Mouse (Mus musculus) MEL (cell line): ENCODE measurements around the gene Hexim1. TPM values are rescaled to one million over a fixed set of nuclear protein-coding genes. Genes with fewer than 3 reads are reported as not detected.

Experiments
- DNase-seq: peaks from one replicate; pipeline ENCODE4 v3.0.0; 2011; ENCODE audit warnings: low read depth, low spot score
- H3K27ac ChIP-seq: 2 replicates; pipeline ENCODE4 v1.5.1; 2012; ENCODE audit warnings: low read depth, mild to moderate bottlenecking, control low read depth, low read length, moderate library complexity; ENCODE audit not compliant: control insufficient read depth
- H3K27me3 ChIP-seq, 2 experiments: fragments of 150-350 bp in 1 of 2; sonication (generic) in 1 of 2; 2 replicates each; pipeline ENCODE4 v1.6.1; 2012; ENCODE audit warnings: low read length in 2 of 2, mild to moderate bottlenecking in 2 of 2, improper control_type of control experiment in 1 of 2, moderate library complexity in 1 of 2; ENCODE audit not compliant: insufficient read depth in 2 of 2, control insufficient read depth in 1 of 2
- H3K36me3 ChIP-seq, 2 experiments: 2 replicates each; pipeline ENCODE4 v1.6.1; 2012 to 2014; ENCODE audit warnings: low read length in 2 of 2, improper control_type of control experiment in 1 of 2, inconsistent platforms in 1 of 2, mild to moderate bottlenecking in 1 of 2; ENCODE audit not compliant: insufficient read depth in 2 of 2, control insufficient read depth in 1 of 2
- H3K4me1 ChIP-seq, 2 experiments: fragments of 150-350 bp in 1 of 2; sonication (generic) in 1 of 2; 2 replicates each; pipeline ENCODE4 v1.6.1; 2012; ENCODE audit warnings: low read length in 2 of 2, improper control_type of control experiment in 1 of 2, mild to moderate bottlenecking in 1 of 2; ENCODE audit not compliant: insufficient read depth in 2 of 2, control insufficient read depth in 1 of 2
- H3K4me3 ChIP-seq, 2 experiments: fragments of 150-350 bp in 1 of 2; sonication (generic) in 1 of 2; 2 replicates each; pipeline ENCODE4 v1.5.1; 2012; ENCODE audit warnings: low read depth in 2 of 2, low read length in 2 of 2, mild to moderate bottlenecking in 2 of 2, moderate library complexity in 2 of 2, control low read depth in 1 of 2, improper control_type of control experiment in 1 of 2; ENCODE audit not compliant: control insufficient read depth in 1 of 2, insufficient read depth in 1 of 2
- H3K79me2 ChIP-seq: 2 replicates; pipeline ENCODE4 v1.6.1; 2012; ENCODE audit warnings: mild to moderate bottlenecking, low read length, moderate library complexity; ENCODE audit not compliant: control insufficient read depth, poor library complexity, insufficient read depth
- H3K9ac ChIP-seq: 2 replicates; pipeline ENCODE4 v1.6.1; 2012; ENCODE audit warnings: low read depth, mild to moderate bottlenecking, control low read depth, low read length, moderate library complexity; ENCODE audit not compliant: control insufficient read depth, poor library complexity, severe bottlenecking
- H3K9me3 ChIP-seq: fragments of 150-350 bp; sonication (generic); replicated peaks from 2 replicates; pipeline ENCODE4 v1.6.1; 2012; ENCODE audit warnings: mild to moderate bottlenecking, low read length, improper control_type of control experiment, moderate library complexity; ENCODE audit not compliant: insufficient read depth
- BHLHE40 ChIP-seq: IDR thresholded peaks from 2 replicates; pipeline ENCODE4 v1.6.1; 2012; ENCODE audit warnings: low read depth, mild to moderate bottlenecking, inconsistent platforms, low read length, improper control_type of control experiment, borderline replicate concordance
- CHD2 ChIP-seq: IDR thresholded peaks from 2 replicates; pipeline ENCODE4 v1.6.1; 2011; ENCODE audit warnings: low read length, improper control_type of control experiment
- CTCF ChIP-seq, 3 experiments: IDR thresholded peaks in 2 of 3; conservative IDR thresholded peaks in 1 of 3; 2 replicates each; pipeline ENCODE4 v1.5.1; 2011 to 2012; ENCODE audit warnings: low read length in 3 of 3, low read depth in 2 of 3, mild to moderate bottlenecking in 2 of 3, improper control_type of control experiment in 1 of 3, inconsistent platforms in 1 of 3, mixed read lengths in 1 of 3, moderate library complexity in 1 of 3; ENCODE audit not compliant: control insufficient read depth in 1 of 3, insufficient read depth in 1 of 3, poor library complexity in 1 of 3, severe bottlenecking in 1 of 3
- E2F4 ChIP-seq: IDR thresholded peaks from 2 replicates; pipeline ENCODE4 v1.6.1; 2011; ENCODE audit warnings: low read depth, low read length, improper control_type of control experiment, borderline replicate concordance
- ELF1 ChIP-seq: IDR thresholded peaks from 2 replicates; pipeline ENCODE4 v1.6.1; 2014; ENCODE audit warnings: low read depth, mild to moderate bottlenecking, inconsistent platforms, low read length, improper control_type of control experiment, moderate library complexity
- EP300 ChIP-seq, 2 experiments: IDR thresholded peaks; 2 replicates each; pipeline ENCODE4 v1.6.1; 2011; ENCODE audit warnings: improper control_type of control experiment in 2 of 2, low read length in 2 of 2, low read depth in 1 of 2, mild to moderate bottlenecking in 1 of 2
- ETS1 ChIP-seq: IDR thresholded peaks from 2 replicates; pipeline ENCODE4 v1.6.1; 2012; ENCODE audit warnings: low read depth, mild to moderate bottlenecking, inconsistent platforms, low read length, improper control_type of control experiment, moderate library complexity
- GABPA ChIP-seq: IDR thresholded peaks from 2 replicates; pipeline ENCODE4 v1.6.1; 2012; ENCODE audit warnings: low read depth, mild to moderate bottlenecking, inconsistent platforms, low read length, improper control_type of control experiment, moderate library complexity
- JUND ChIP-seq: IDR thresholded peaks from 2 replicates; pipeline ENCODE4 v1.6.1; 2011; ENCODE audit warnings: low read depth, mild to moderate bottlenecking, improper control_type of control experiment, low read length
- KAT2A ChIP-seq: conservative IDR thresholded peaks from 2 replicates; pipeline ENCODE4 v1.6.1; 2012; ENCODE audit warnings: low read depth, low read length, improper control_type of control experiment, inconsistent platforms
- MAFK ChIP-seq: IDR thresholded peaks from 2 replicates; pipeline ENCODE4 v1.6.1; 2011; ENCODE audit warnings: low read depth, mild to moderate bottlenecking, low read length, improper control_type of control experiment, borderline replicate concordance
- MAZ ChIP-seq: IDR thresholded peaks from 2 replicates; pipeline ENCODE4 v1.6.1; 2012; ENCODE audit warnings: low read depth, mild to moderate bottlenecking, inconsistent platforms, low read length, improper control_type of control experiment
- MXI1 ChIP-seq: IDR thresholded peaks from 2 replicates; pipeline ENCODE4 v1.6.1; 2011; ENCODE audit warnings: mild to moderate bottlenecking, low read depth, low read length, improper control_type of control experiment
- MYC ChIP-seq: IDR thresholded peaks from 2 replicates; pipeline ENCODE4 v1.6.1; 2011; ENCODE audit warnings: low read depth, mild to moderate bottlenecking, low read length, improper control_type of control experiment, moderate library complexity
- NELFE ChIP-seq: IDR thresholded peaks from 2 replicates; pipeline ENCODE4 v1.6.1; 2011; ENCODE audit warnings: low read depth, low read length, improper control_type of control experiment
- RCOR1 ChIP-seq: IDR thresholded peaks from 2 replicates; pipeline ENCODE4 v1.6.1; 2012; ENCODE audit warnings: low read depth, mild to moderate bottlenecking, inconsistent platforms, low read length, improper control_type of control experiment
- TCF12 ChIP-seq: IDR thresholded peaks from 2 replicates; pipeline ENCODE4 v1.6.1; 2014; ENCODE audit warnings: low read depth, mild to moderate bottlenecking, inconsistent platforms, low read length, improper control_type of control experiment, moderate library complexity
- UBTF ChIP-seq: IDR thresholded peaks from 2 replicates; pipeline ENCODE4 v1.6.1; 2012; ENCODE audit warnings: low read depth, mild to moderate bottlenecking, inconsistent platforms, low read length, improper control_type of control experiment, moderate library complexity, borderline replicate concordance; ENCODE audit not compliant: insufficient read depth
- ZC3H11A ChIP-seq: IDR thresholded peaks from 2 replicates; pipeline ENCODE4 v1.6.1; 2012; ENCODE audit warnings: low read depth, mild to moderate bottlenecking, inconsistent platforms, low read length, improper control_type of control experiment
- ZMIZ1 ChIP-seq: IDR thresholded peaks from 2 replicates; pipeline ENCODE4 v1.6.1; 2012; ENCODE audit warnings: low read depth, mild to moderate bottlenecking, inconsistent platforms, low read length, improper control_type of control experiment, moderate library complexity
- ZNF384 ChIP-seq: IDR thresholded peaks from 2 replicates; pipeline ENCODE4 v1.6.1; 2012; ENCODE audit warnings: low read depth, mild to moderate bottlenecking, inconsistent platforms, low read length, improper control_type of control experiment
- polyA plus RNA-seq, 2 experiments: library from polyadenylated mRNA; stranded (reverse) in 1 of 2; unstranded in 1 of 2; fragments of >175 nt in 1 of 2; fragments of >200 nt in 1 of 2; gene quantifications; 2 replicates each; pipeline versions ENCODE4 v1.2.1 to v1.2.4; 2012; ENCODE audit warnings: low replicate concordance in 2 of 2, low read depth in 1 of 2; ENCODE audit not compliant: insufficient read length in 2 of 2, insufficient read depth in 1 of 2, missing spikeins in 1 of 2
- total RNA-seq: library from RNA; depleted of rRNA; stranded (reverse); fragments of 300-350 nt; gene quantifications from 2 replicates; pipeline ENCODE4 v1.2.3, GENCODE M21; 2012

Gene Hexim1
- total and polyA plus RNA-seq, 3 experiments, result 17.3 to 25.4 TPM; not detected in 1

GRCm38 (mm10) chr11:103105810-103106209, 10.2 kb upstream of the Hexim1 start:
- no peak overlapping the region for H3K27ac ChIP-seq
- H3K4me1 ChIP-seq, result peaks cover 9 to 20% of the 10 kb centered on the region in 2 experiments
- DNase-seq, result no peak
- H3K36me3 ChIP-seq, result peaks cover 0 to 9% of the 10 kb centered on the region in 2 experiments; a peak in 2 of 4 replicates
- no peaks in the 10 kb centered on the region for H3K27me3 ChIP-seq
- no peaks in the 10 kb centered on the region; the same call in 1 of the 2 replicates for H3K79me2 ChIP-seq
- TF ChIP-seq MAFK, result no peak
- no peak for TF ChIP-seq ETS1
- TF ChIP-seq MXI1, result no peak
- TF ChIP-seq MAZ, result no peak
- no peak for TF ChIP-seq EP300 (IDR thresholded peaks at IDR 0.05; ENCODE audit: low read depth in 1 of 2, low read length in 2 of 2)
- no peak for TF ChIP-seq CHD2
- TF ChIP-seq ZMIZ1, result no peak
- TF ChIP-seq RCOR1, result no peak
- no peak for TF ChIP-seq ELF1
- no peak for TF ChIP-seq TCF12
- TF ChIP-seq E2F4, result no peak
- TF ChIP-seq JUND, result no peak
- TF ChIP-seq BHLHE40, result no peak
- TF ChIP-seq ZC3H11A, result no peak
- H3K9me3 ChIP-seq, result no peaks in the 10 kb centered on the region
- no peak overlapping the region for H3K4me3 ChIP-seq
- H3K9ac ChIP-seq, result no peak overlapping the region

GRCm38 (mm10) chr11:103106386-103106785, 9.6 kb upstream of the Hexim1 start:
- H3K36me3 ChIP-seq, result peaks cover 0 to 9% of the 10 kb centered on the region in 2 experiments; a peak in 2 of 4 replicates
- H3K27me3 ChIP-seq, result no peaks in the 10 kb centered on the region
- TF ChIP-seq NELFE, result no peak
- no peak for TF ChIP-seq KAT2A
- TF ChIP-seq CTCF (IDR thresholded peaks at IDR 0.05 in 2 of 3, conservative IDR thresholded peaks at IDR 0.05 in 1 of 3; ENCODE audit: control insufficient read depth in 1 of 3, insufficient read depth in 1 of 3, low read depth in 2 of 3, low read length in 3 of 3, poor library complexity in 1 of 3, severe bottlenecking in 1 of 3), result no peak
- TF ChIP-seq ZNF384, result no peak
- TF ChIP-seq ZC3H11A, result no peak
- TF ChIP-seq MYC, result no peak
- TF ChIP-seq UBTF, result no peak
- TF ChIP-seq ZMIZ1, result no peak
- TF ChIP-seq GABPA, result no peak
- H3K4me1 ChIP-seq, result peaks cover 9 to 16% of the 10 kb centered on the region in 2 experiments
- no peak overlapping the region for H3K27ac ChIP-seq
- H3K4me3 ChIP-seq, result no peak overlapping the region
- peak; percentile 37 for DNase-seq
- no peak overlapping the region for H3K9ac ChIP-seq
- H3K79me2 ChIP-seq, result no peaks in the 10 kb centered on the region; the same call in 1 of the 2 replicates
- H3K9me3 ChIP-seq, result no peaks in the 10 kb centered on the region
